Mouse (Mus musculus): ENCODE measurements around the gene Gabrg3. TPM values are rescaled to one million over a fixed set of nuclear protein-coding genes. Genes with fewer than 3 reads are reported as not detected.

The Gabrg3 gene
- total RNA-seq, 2 experiments from 2014 or later = 0.05 TPM; not detected in 1

DNA sequence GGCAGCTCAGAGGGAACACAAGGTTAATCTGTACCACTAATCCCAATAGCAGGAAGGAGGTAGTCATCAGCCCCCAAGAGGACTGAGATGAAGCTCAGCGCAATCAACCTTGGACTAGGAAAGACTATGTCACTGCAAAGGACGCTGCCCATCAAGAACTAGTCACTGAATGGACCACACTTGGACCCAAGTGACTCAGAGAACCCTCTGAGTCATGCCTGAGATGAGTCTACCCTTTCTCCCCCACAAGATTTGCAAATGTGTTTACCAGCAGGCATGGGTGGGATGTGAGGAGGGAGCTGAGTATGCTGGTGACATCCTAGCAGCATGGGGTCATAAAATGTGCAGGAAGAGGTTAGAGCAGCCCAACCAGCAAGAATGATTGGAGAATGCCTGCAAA is 254.5 kb downstream of the Gabrg3 start:
- DNase-seq = no peak
- intact Hi-C loops (cut with DNase I) = no loop called here

DNA sequence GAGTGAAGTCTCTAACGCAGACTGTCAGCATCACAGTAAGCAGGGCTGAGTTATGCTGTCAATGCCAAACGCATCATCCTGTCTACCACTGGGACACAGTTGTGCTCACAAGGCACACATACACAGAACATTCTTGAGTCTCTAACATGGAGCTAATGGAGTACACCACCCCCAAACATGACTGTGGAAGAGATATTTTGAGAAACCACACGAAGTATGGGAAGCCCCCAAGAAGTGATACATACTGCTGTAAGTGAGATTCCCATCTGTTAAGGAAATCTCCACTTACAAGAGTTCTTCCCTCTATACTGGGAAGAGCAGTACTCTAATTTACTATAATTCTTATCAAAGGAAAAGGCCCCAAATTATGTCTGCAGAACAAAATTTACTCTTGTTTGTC is 286.9 kb downstream of the Gabrg3 start:
- no peak for DNase-seq
- intact Hi-C loops (cut with DNase I) = no loop called here

DNA sequence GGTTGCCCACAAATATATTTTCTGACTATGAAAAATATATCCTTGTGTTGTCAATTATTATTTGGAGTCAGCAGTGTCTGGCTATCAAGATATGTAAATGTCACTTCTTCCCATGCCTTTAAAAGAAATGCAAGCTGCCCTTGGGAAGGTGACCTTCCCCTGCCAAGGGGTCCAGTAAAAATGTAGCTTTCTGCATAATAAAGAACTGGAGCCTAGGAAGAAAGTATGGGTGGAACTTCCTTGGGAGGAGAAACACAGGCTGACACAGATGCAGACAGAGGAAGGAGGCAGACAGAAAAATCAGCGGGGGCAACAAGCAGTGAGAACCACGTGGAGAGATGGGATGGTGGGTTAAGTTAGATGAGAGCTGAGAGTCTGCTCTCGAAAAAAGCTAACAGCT is 304.9 kb downstream of the Gabrg3 start:
- DNase-seq = no peak
- intact Hi-C loops (cut with DNase I) = no loop called here

DNA sequence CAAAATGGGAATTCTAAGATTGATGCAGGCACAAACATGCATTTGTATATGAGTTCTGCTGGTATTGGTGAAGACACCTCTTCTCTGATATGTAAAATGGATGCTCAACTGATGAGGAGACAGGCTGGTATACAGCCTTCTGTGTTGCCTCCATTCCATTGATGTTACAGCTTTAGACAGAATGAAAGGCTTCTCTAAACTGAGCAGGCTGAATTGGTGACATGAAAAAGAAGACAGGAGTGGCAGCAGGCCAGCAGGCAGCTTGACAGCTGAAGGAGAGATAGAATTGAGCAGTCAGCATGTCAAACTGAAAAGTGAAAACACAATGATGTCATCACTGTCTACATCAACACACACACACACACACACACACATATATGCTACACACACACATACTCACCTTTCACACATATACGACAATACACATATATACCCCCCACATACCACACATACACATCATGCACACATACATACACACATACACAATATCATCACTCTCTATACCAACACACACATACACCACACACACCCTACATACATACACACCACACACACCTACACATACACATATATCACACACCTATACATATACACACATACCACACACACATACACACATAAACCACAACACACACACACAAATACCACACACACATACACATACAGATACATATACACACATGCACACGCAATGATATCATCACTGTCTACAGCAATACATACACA is 315.4 kb downstream of the Gabrg3 start:
- intact Hi-C loops (cut with DNase I) = loop anchor here (10.0 kb wide), 1 partner anchor 313 kb away; the partner anchor contains the start of gene Gabrg3
- no peak for DNase-seq

DNA sequence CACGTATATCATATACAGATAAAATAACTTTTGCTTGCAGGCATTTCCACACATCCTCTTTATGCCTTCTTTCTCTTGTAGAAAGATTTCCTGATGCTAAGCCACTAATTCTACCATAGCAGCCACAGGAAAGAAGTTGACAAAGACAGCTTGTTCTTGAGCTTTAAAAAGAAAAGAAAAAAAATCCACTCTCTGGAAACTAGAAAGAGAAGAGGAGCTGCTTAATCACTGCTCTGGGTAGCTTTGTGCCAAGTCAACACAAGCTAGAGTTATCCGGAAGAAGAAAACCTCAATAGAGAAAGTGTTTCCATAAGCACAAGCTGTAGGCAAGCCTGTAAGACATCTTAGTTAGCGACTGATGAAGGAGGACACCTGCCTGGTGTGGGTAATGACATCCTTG is 321.6 kb downstream of the Gabrg3 start:
- intact Hi-C loops (cut with DNase I) = no loop called here
- DNase-seq = no peak

DNA sequence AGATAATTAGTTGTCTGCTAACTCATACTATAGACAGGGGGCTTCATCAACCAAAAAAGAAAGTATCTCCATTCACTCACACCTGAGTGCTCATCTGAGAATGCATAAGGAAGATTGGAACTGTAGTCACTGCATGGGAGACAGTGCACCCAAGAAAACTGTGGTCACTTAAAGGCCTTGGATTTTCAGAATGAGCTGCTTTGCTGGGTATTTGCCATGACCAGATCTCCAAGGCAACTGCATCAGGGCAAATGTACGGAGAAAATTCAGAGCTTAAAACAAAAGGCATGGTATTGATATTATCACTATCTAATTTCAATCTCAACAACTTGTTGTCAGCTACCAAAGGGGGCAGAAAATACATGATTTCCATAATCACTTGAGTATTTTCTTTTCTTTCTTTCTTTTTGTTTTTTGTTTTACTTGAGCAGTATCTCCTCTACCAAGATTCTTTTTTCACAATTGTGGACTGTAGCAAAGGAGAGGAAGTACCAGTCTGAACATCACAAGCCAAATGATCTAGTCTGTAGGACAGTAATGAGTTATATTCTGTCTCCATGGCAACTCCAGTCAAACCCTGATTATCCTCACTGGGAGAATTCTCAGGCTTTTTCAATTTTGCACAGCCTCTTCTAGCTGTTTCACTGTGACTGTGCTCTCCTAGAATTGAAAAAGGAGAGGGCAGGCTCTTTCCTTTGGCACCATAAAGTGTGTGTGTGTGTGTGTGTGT is 335.9 kb downstream of the Gabrg3 start:
- no peak for DNase-seq
- intact Hi-C loops (cut with DNase I) = no loop called here

DNA sequence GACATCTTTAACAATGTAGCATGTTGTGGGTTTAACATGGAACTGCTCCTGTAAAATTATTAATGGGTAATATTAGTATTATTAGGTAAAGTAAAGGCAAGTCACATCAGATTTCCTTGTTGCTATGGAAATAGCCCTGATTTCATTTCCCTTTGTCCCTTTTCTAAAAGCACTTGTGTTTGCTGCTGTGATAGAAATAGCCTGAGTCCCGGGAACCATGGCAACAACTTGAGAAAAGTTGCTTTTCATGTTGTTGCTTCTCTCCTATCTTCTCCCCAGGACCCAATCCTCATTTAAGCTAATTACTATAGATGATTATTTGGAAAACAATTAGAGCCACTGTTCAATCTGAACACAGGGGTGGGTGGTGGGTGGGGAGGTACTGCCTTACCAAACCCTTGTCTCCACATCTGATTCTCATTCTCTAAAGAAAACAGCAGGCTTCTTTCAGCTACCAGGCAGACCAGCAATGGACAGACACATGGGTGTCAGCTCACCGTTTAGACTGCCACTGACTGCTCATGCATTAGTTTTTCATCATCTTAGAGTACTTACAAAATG is 349.0 kb downstream of the Gabrg3 start:
- intact Hi-C loops (cut with DNase I) = no loop called here
- DNase-seq = no peak

DNA sequence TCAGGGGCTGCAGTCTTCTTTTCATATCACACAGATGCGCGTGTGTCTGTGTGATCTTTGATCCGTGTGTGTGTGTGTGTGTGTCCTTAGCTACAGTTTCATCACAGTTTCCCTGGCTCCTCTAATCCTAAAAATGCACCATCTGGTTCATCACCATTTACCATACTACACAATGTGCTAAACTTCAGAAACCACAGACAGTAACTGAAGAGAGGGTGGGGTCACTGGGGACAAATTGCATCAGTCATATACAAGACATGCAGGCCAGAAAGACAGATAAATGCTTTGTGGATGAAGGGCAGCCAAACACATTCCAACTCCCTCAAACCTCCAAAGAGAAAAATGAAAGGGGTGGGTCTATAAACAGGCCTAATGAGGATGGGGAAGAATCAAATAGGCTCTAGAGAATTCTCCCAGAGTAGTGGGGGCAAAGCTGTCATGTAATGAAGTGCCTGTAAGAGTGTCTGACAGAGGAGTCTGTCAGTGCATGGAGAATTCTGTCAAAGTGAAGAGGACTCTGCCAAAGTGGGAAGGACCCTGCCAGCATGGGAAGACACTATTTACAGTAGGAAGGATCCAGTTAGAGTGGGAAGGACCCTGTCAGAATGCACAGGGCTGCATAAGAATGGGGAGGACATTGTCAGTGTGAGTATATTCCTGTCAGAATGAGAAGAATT is 386.3 kb downstream of the Gabrg3 start:
- intact Hi-C loops (cut with DNase I) = no loop called here
- DNase-seq = no peak

DNA sequence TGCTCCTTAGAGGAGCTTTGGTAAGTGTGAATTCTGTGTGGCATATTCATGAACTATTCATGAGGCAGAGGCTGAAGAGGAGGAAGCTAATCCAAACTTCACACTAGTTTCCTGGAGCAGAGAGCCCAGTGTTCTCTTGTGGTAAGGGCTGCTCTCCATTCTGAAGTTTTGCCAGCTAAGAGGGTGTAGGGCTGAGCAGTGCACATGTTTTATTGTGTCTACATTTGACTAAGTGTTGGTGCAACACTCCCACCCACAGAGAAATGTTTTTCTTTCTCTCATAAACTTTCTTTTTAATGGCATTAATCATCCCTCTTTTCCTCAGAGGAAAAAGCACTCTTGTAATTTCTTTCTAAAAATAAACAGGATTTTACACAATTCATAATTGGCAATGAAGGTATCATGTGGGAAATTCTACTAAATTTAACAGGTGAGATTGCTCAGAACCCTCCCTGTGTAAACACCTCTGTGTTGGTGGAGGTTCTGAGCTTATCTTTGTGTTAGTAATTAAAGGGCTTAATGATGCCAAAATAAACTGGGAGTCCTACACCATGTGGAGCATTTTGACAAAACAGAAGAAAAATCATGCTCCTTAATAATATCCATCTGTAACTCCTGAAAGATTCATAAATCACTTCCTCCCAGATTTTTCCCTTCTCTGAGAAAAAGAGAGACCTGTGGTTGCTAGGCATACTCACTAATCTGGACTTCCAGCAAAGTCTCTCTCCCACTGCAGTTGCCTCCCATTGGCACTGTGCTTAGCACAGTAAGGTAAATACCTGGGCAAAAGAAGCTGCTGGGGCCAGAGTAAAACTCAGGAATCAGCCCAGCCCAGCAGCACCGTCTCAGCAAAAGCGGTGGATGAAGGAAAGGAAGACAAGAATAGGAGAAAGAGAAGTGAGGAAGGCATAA is 389.0 kb downstream of the Gabrg3 start:
- intact Hi-C loops (cut with DNase I) = no loop called here
- no peak for DNase-seq

DNA sequence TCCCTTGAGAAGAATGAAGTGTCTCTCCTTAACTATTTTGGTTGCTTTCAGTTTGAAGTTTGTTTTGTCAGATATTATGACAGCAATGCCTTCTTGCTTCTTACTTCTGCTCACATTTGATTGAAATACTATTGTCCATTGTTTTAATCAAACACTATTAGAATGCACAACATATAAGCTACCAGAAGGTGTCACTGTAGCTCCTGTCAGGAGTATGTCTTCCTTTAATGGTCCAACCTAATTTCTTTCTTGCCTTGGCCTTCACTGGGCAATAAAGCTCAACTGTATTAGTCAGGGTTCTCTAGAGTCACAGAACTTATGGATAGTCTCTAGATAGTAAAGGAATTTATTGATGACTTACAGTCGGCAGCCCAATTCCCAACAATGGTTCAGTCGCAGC is 440.6 kb downstream of the Gabrg3 start:
- no peak for DNase-seq
- intact Hi-C loops (cut with DNase I) = no loop called here

DNA sequence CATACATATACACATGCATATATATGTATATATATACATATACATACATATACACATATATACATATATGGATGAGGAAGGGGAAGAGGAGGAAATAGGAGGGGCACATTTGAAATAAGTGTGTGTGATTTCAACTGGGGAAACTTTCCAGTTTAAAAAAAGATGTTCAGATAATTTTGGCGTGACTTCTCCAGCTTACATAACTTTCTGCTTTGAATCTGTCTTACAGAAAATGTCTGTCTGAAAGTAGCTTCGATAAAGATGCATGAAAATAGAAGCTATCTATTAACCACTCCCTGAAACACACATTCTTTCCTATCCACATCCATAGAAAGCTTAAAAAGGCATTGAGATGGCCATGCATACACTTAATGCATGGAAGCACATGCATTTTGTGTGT is 445.4 kb downstream of the Gabrg3 start:
- intact Hi-C loops (cut with DNase I) = no loop called here

DNA sequence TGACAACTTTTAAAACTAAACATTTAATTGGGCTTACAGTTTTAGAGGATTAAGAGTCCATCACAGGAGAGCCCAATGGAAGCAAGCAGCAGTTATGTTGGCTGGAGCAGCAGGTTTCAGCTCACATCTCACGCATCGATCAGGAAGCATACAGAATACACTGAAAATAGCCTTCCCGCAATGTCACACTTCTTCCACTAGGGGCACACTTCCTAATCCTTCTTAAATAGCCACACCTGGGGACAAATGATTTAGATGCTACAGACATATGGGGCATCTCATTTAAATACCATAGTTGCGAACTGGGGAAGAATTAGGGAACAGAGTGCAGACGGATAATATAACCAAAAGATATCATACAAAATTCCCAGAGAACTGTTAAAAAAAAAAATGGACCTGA is 449.0 kb downstream of the Gabrg3 start:
- DNase-seq = no peak
- intact Hi-C loops (cut with DNase I) = no loop called here

More for the DNA sequence above, 445.4 kb downstream of the Gabrg3 start:
- DNase-seq = no peak

DNA sequence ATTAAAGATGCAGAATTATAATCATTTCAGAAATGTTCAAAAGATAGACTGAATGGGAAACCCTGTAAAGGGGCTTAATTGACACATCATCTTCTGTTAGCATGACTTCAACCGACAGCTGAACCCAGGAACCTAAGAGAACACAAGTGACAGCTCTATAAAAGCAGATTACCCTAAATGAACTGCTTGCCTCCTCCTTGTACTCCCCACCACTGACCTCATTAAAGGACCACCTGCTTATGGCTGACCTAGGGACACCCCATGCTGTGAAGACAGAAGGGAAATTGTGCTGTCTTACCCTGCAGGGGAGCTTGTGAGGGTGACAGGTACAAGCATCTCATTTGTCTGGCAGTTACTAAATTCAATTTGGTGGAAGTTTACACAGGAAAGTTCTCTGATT is 467.5 kb downstream of the Gabrg3 start:
- no peak for DNase-seq
- intact Hi-C loops (cut with DNase I) = no loop called here

DNA sequence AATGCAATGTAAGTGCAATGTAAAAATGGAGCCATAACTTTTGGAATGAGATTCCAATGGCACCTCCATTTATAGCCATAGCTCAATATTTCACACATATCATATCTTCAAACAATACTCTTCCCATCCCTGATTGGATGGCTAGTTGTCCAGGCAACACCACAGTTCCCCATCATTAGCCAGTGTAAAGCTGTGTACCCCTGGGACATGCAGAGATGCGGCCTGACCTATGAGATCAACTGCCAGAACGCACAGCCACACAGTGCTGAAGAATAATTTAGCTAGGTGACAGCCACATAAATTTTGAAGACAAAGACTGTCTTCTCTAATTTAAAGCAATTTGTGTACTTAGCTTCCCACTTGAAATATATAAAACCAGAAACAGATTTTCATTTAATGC is 472.1 kb downstream of the Gabrg3 start:
- intact Hi-C loops (cut with DNase I) = no loop called here
- DNase-seq = no peak

DNA sequence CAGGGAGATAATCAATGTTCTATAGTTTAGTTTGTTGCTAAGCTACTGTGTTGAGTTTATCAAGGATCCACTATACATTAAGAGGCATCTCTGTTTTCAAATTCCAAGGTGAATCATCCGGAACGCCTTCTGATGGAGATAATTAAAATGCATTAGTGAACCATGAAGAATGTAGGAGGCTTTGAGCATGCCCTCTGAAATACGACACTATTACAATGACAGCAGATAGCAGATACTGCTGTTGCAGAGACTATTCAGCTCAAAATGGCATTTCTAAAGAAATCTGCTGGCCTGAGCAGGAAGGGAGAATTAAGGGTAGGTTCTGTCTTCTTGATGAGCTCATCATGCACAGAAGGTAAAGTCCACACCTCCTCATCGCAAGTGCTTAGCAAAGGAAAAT is 487.2 kb downstream of the Gabrg3 start:
- intact Hi-C loops (cut with DNase I) = no loop called here
- no peak for DNase-seq

DNA sequence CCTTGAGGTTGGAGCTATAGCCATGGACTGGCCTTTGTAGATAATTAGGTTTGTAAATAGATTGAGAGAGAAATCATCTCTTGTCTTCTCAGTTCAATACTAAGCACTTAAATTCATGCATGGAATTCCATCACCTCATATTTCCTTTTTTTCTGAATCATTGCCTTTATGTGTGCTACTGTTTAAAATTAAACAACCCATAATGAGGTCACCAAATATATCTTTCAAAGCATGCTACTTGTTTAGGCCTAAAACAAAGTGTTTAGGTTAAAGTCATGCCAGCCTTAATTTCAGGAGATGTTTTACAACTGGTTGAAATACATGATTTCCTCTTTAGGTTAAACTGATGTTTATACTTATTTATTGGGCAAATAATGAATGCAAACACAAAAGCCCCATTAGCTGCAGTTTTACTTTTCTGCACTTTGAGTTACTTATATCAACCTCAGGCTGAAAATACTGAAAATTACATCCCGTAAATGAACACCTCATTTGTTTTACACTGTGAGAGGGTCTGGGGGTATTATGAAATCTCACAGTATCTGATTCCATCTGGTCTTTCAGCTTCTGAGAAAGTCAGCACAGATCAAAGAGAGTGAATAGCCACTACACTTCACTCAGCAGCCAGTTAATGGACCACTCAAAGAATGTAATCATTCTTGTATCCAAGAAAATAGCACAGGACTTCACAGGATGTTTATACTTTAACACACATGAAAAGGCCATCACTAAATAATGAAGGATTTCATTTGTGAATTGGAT is 519.5 kb downstream of the Gabrg3 start:
- no peak for DNase-seq
- intact Hi-C loops (cut with DNase I) = no loop called here

DNA sequence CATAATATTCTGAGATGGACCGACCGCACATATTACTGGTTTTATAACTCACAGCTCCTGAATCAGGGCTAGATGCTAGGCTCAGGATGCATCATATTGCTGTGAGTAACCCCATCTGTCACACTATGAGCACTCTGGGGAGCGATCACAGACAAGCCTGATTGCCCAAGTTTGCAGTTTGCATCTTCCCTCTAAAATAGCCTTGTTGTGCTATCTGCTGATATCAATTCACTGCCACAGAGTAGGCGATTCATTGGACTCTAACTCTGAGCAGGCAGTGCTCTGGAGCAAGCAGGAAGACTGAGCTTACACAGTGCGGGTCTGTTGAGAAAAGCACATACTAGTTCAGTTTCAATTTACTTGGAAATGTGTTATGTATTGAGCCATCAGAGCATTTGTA is 543.4 kb downstream of the Gabrg3 start:
- intact Hi-C loops (cut with DNase I) = no loop called here
- DNase-seq = no peak

DNA sequence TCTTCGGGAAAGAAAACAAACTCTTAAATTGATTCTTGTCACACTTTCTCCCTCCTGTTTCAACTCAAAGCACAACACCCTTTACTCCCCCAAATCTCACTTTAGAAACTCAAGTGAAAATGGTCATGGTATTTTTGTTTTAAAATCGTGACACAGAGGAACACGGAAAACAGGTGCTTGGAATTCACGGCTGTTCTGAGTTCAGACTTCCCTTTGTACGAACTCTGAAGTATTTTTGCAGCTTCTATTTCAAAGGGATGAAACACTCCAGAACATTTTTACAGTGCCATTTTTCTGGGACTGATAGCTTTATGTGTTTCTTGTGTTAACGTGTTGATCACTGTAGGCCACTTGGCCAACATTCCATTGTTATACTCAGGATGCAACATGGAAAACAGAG is 561.5 kb downstream of the Gabrg3 start:
- no peak for DNase-seq
- intact Hi-C loops (cut with DNase I) = no loop called here

DNA sequence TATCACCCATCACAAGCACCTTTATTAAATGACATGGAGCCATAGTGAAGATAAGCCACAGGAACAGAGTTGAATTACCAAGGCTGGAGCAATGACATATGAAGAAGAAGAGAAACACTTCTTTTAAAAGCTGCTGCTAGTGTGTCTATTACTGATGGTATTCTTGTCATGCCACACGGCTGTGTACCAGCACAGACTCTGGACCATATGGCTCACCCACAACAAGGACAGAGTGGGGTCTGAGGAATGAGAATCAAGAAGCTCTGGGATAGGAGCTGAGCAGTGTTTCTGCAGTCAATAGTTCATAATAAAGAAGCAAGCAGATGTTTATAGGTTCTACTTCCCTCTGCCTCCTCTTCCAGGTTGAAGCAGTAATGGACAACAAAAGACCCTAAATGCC is 585.1 kb downstream of the Gabrg3 start:
- intact Hi-C loops (cut with DNase I) = no loop called here

DNA sequence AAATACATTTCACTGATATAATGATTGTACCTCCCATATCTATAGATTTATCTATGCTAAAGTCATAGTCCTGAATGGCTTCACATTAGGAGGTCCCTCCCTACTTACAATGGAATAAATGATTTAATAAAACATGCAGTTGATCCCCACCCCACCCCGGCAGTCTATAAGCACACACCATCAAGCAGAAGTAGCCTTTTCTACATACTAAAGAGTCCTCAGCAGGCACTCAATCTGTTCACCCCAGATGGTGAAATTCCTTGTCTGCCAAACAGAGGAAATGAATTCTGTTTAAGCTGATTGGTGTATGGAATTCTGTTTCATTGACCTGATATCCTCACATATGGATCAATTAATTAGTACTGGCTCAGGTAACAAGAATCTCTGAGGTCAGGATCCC is 607.9 kb downstream of the Gabrg3 start:
- intact Hi-C loops (cut with DNase I) = no loop called here
- no peak for DNase-seq

More for the DNA sequence above, 585.1 kb downstream of the Gabrg3 start:
- no peak for DNase-seq

Measured in heart, postnatal 36 days (tissue).